In the genomic region with DNA sequence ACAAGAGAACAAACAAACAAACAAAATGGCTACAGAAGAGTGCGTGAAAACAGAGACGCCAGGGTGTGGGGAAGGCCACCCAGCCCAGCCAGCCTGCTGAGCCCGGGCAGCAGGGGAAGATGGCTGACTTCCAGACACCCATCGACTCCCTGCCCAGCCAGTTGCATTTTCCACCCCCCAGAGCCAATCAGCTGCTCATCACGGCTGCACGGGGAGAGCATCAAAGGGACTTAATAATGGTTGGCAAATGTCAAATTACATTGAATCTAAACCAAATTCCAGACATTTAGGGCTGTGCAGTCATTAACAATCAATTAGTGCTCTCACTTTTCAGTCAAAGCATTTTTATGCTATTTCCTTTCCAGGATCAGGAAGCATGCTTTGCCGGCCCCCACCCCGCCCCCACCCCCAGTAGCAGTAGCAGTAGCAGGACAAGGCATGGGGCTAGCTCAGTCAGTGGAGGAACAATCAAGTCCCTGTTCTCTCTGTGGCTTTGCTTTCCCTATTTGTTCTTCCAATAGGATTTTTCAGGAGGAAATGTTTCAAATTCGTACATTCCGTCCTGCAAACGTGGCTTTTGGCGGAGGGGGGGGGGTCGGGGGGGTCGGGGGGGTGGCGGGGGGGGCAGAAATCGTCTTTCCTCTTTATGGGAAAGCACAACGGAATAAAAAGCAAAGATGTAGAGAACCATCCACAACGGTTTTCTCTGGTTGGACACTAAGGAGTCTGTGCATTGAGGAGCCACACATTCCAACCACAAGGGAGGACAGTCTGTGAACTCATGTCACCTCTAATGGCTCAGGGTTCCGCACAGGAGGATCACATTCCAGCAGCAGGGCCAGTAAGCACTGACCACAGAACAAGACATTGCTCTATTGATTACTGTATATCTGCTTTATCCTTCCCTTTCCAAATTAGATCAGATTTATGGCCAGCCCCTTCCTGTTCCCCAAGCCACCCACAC, we compare ENCODE assay signal across 9 mouse cellular contexts.
DNase-seq lines count a peak whose midpoint lies in the region; ATAC-seq lines count a peak whose summit lies in the region.
"Had no signal": no experiment of that assay in that cellular context is flagged by ENCODE, and none has a peak within 500 bp of the region (broad histone marks: within the 10 kb centered on the region; RNA-seq: fewer than 3 reads in every experiment).

No protein-coding gene starts in this region.

- H3K27ac ChIP-seq in embryonic facial prominence, embryonic 12.5 days = no peak overlapping the region

- peak overlapping the region; percentile 35 for H3K4me2 ChIP-seq in embryonic facial prominence, embryonic 12.5 days (replicated peaks)

- intact Hi-C loops in left cerebral cortex, postnatal 36 days (cut with DNase I) = no loop called here
- intact Hi-C loops in heart, postnatal 14 days (cut with DNase I) = loop anchor here (5.0 kb wide), 2 partner anchors 69 to 426 kb away; no protein-coding TSS in a partner anchor

- no peak overlapping the region for H3K4me3 ChIP-seq in embryonic facial prominence, embryonic 12.5 days

- WGBS in embryonic facial prominence, embryonic 12.5 days = 16% methylated on average over 19 of the region's 19 CpGs

- H3K4me1 ChIP-seq in embryonic facial prominence, embryonic 12.5 days = peaks cover 15% of the 10 kb centered on the region

- peak; percentile 79; the same call in 1 of the 2 replicates for ATAC-seq in embryonic facial prominence, embryonic 12.5 days (ENCODE audit: insufficient number of reproducible peaks, insufficient read depth, low FRiP score, low TSS enrichment)
- 0 out of 2 replicates have a peak, but pooled peaks have one; percentile 31 for ATAC-seq in megakaryocyte-erythroid progenitor cell, adult 5-6 weeks (replicated peaks; ENCODE audit: low FRiP score, low TSS enrichment, poor library complexity, severe bottlenecking)
- ATAC-seq: Patski had no signal

- peak; percentile 51 for DNase-seq in left cerebral cortex, adult 11 months (ENCODE audit: low spot score)
- DNase-seq in left cerebral cortex, postnatal 36 days (ENCODE audit: low spot score in 2 of 2) = no peak
- peak; percentile 37 to 44 for DNase-seq in heart, postnatal 14 days
- DNase-seq in layer of hippocampus, postnatal 36 days = peak; percentile 54 to 60
- DNase-seq in adipocyte (ENCODE audit: low spot score) = no peak
- no peak for DNase-seq in urinary bladder, postnatal 4 days (ENCODE audit: low spot score in 2 of 2)

- H3K36me3 ChIP-seq in embryonic facial prominence, embryonic 12.5 days = no peaks in the 10 kb centered on the region

- no peaks in the 10 kb centered on the region for H3K9me3 ChIP-seq in embryonic facial prominence, embryonic 12.5 days

- no peaks in the 10 kb centered on the region for H3K27me3 ChIP-seq in embryonic facial prominence, embryonic 12.5 days
- H3K27me3 ChIP-seq: Patski had no signal

- no peak overlapping the region for H3K9ac ChIP-seq in embryonic facial prominence, embryonic 12.5 days

Comparison
In these comparisons a context has a peak if more than half of its experiments do, and no peak if none do; other contexts are left out.
1. DNase-seq: peak in left cerebral cortex, adult 11 months (single experiment), heart, postnatal 14 days (2 of 2) and layer of hippocampus, postnatal 36 days (2 of 2); none in left cerebral cortex, postnatal 36 days (0 of 2), adipocyte (single experiment) and urinary bladder, postnatal 4 days (0 of 2).